ENCODE assay signal across 9 mouse cellular contexts in the genomic region with DNA sequence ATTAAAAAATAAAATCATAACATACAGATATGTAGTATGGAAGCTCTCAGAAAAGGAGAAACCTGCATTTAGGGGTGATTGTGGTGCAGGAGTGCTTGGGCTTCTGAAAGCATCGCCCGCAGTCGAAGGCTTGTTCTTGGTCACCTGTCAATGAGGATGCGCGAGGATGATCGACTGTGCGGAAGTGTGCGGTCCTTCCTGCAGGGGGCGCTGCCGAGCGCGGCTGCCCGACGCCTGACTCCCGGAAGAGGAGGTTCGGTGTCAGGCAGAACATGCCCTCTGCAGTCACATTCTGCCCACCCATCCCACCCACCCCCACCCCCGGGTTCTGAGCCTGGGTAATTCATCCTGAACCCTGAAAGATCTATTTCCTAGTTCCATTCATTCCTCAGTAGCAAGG.
A peak's percentile ranks its signal among the peaks of the same experiment; 100 is the strongest.
DNase-seq lines count a peak whose midpoint lies in the region; TF ChIP-seq lines count a peak whose summit lies in the region.
"Had no signal": no experiment of that assay in that cellular context is flagged by ENCODE, and none has a peak within 500 bp of the region (broad histone marks: within the 10 kb centered on the region; RNA-seq: fewer than 3 reads in every experiment).

No protein-coding gene starts in this region.

- 33% methylated on average over 17 of the region's 17 CpGs for WGBS in spleen, adult 2 months
- 22% methylated on average over 17 of the region's 17 CpGs for WGBS in liver, adult 2 months

- no peak overlapping the region for H3K9ac ChIP-seq in liver, adult 2 months (ENCODE audit: low read depth, low read length)

- H3K27ac ChIP-seq in spleen, adult 2 months (ENCODE audit: insufficient read depth, low read length) = no peak overlapping the region
- H3K27ac ChIP-seq in liver, adult 2 months (replicated peaks; ENCODE audit: insufficient read depth, low read depth, low read length) = no peak overlapping the region

- intact Hi-C loops in heart, postnatal 14 days (cut with DNase I) = no loop called here
- intact Hi-C loops in heart, postnatal 25 days (cut with DNase I) = no loop called here
- intact Hi-C loops in heart, postnatal 36 days (cut with DNase I) = no loop called here

- peak; percentile 62 for TF ChIP-seq CTCF in spleen, adult 2 months (IDR thresholded peaks at IDR 0.05; ENCODE audit: extremely low read depth, insufficient read depth, insufficient read length, insufficient replicate concordance)
- peak; percentile 52 for TF ChIP-seq CTCF in liver, adult 2 months (IDR thresholded peaks at IDR 0.05; ENCODE audit: low read depth, low read length)

- H3K27me3 ChIP-seq in spleen, adult 2 months (ENCODE audit: control insufficient read depth, insufficient read depth, low read length) = no peaks in the 10 kb centered on the region
- no peaks in the 10 kb centered on the region for H3K27me3 ChIP-seq in liver, adult 2 months (ENCODE audit: control insufficient read depth, insufficient read depth, low read length)

- H3K4me3 ChIP-seq in spleen, adult 2 months (ENCODE audit: extremely low read depth, insufficient read depth, insufficient read length) = no peak overlapping the region
- H3K4me3 ChIP-seq in liver, adult 2 months (ENCODE audit: insufficient read depth, low read depth, low read length) = no peak overlapping the region

- peaks cover 5% of the 10 kb centered on the region; the same call in 1 of the 2 replicates for H3K4me1 ChIP-seq in spleen, adult 2 months (ENCODE audit: control insufficient read depth, insufficient read depth, insufficient read length)
- no peaks in the 10 kb centered on the region for H3K4me1 ChIP-seq in liver, adult 2 months (ENCODE audit: control insufficient read depth, insufficient read depth, low read length)

- no peak for TF ChIP-seq POLR2A in spleen, adult 2 months (IDR thresholded peaks at IDR 0.05; ENCODE audit: low read depth, low read length)
- TF ChIP-seq POLR2A in liver, adult 2 months (IDR thresholded peaks at IDR 0.05; ENCODE audit: extremely low read depth, insufficient read depth, low read length) = no peak

- H3K79me2 ChIP-seq in liver, adult 2 months (ENCODE audit: control insufficient read depth, insufficient read depth, low read length) = no peaks in the 10 kb centered on the region

- H3K36me3 ChIP-seq in spleen, adult 2 months (ENCODE audit: control insufficient read depth, insufficient read depth, low read length) = no peaks in the 10 kb centered on the region
- no peaks in the 10 kb centered on the region for H3K36me3 ChIP-seq in liver, adult 2 months (ENCODE audit: control insufficient read depth, insufficient read depth, low read length)

- peak; percentile 9 to 17 for DNase-seq in heart, postnatal 14 days
- no peak for DNase-seq in heart, postnatal 25 days (ENCODE audit: low spot score)
- no peak for DNase-seq in spleen, adult 2 months (ENCODE audit: low read depth in 1 of 2, low spot score in 2 of 2)
- DNase-seq in spleen, adult 18-20 months = no peak
- DNase-seq in liver, adult 2 months (ENCODE audit: extremely low read depth, low read depth, low spot score) = no peak
- DNase-seq in right cerebral cortex, postnatal 14 days = no peak
- no peak for DNase-seq in right cerebral cortex, postnatal 4 days
- no peak for DNase-seq in heart, postnatal 36 days
- DNase-seq: gastrocnemius, postnatal 36 days had no signal

Comparison
In these comparisons a context has a peak if more than half of its experiments do, and no peak if none do; other contexts are left out.
1. DNase-seq: peak in heart, postnatal 14 days (2 of 2); none in heart, postnatal 25 days (single experiment), spleen, adult 2 months (0 of 2), spleen, adult 18-20 months (0 of 2), liver, adult 2 months (single experiment), right cerebral cortex, postnatal 14 days (single experiment), right cerebral cortex, postnatal 4 days (single experiment) and heart, postnatal 36 days (0 of 2).